Mouse (Mus musculus): ENCODE results near the gene Mrps35.

DNA sequence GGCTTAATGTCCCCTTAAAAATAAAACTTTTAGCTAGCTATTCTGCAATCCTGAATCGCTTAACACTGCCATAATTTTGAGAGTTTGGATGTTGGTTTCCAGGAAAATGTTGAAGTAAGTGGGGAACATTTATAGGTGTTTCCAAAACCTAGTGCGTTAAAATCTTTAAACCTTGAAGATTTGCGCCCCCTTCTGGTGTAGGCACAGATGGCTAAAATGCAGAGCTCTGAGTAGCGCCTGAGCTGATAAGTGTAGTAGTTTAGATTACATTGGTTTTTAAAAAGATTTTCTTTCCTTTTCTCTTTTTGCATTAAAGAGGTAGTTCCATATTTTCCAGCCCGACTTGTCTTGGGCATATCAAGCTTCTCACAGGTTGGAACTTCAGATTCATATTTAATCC, 48.3 kb upstream of the Mrps35 start:
- TF ChIP-seq EP300 (IDR thresholded peaks at IDR 0.05; ENCODE audit: low read depth) (no peak), CTCF (IDR thresholded peaks at IDR 0.05; ENCODE audit: low read depth) (peak; percentile 71)
